Mouse (Mus musculus) yolk sac, embryonic 10.5 days (tissue): ENCODE data around the gene Apol7a.
A peak's percentile ranks its signal among the peaks of the same experiment; 100 is the strongest.

Experiments
- DNase-seq: peaks from one replicate; pipeline ENCODE4 v3.0.0-alpha.2; 2017; ENCODE audit warnings: low spot score

Gene Apol7a

DNA sequence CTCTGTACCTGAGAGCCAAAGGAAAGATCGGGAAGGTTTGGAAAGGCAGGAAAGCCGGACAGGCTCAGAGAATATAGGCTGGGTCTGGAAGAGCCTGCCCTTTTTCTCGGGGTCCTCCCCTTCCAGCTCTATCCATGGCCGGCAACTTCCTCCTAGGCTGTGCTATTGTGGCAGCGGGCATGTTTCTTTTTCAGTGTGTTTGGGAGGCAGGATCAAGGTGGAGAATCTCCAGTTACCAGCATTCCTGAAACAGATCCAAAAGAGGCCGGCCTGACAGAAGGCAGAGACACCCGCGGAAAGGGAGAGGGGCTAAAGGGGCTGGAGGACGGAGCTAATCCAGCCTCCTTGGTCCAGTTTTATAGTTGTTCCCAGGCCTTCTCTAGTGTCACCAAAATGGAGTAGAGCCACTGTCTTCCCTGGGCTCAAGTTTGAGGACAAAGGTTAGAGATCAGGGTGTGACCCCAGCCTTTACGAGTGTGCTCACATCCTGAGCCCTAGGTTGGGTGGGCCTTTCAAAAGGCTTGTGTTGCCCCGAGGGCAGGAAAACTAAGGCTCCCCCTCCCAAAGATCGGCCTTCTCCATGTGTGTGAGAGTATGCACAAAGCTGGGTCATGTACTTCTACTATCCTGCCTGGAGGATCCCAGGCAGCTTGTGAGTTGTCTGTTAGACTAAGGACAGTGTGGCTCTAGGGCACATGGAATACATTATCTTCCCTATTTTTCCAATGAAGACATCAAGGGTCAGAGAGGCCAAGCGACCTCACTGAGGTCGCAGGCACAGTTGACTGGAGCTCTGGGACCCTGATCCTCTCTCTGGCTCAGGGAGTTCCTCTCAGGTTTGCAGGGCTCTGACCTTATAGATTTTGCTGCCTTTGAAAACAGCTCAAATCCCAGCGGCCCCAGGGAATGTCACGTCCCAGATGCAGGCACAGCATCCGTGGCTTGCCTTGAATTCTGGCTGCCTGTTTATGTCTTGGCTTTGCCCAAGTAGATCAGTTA lies 54.5 kb downstream of the Apol7a start:
- DNase-seq, result peak; percentile 50

DNA sequence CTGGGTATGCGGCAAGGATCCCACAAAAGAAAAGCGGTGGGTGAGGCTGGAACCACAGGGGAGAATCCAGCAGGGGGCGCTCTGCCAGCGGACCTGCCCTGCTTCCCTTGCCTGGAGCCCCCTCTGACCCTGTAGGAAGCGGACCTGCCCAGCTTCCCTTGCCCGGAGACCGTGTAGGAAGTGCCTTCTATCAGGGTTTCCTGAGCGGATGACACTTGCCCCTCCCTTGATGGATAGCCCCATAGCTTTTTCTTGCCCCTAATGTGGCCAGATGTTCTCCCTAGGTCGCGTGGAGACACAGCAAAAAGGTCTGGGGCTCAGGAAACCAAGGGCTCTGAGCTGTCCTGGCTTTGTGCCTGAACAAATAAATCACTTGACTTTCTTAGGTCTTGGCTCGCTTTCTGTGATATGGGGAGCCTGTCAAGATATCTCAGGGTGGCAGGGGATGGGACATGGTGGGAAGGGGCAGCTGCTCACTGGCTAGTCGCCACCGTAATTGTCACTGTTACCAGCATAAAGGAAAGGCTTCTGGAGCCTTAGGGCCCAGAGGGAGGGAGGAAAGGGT lies 55.3 kb downstream of the Apol7a start:
- peak; percentile 81 for DNase-seq

DNA sequence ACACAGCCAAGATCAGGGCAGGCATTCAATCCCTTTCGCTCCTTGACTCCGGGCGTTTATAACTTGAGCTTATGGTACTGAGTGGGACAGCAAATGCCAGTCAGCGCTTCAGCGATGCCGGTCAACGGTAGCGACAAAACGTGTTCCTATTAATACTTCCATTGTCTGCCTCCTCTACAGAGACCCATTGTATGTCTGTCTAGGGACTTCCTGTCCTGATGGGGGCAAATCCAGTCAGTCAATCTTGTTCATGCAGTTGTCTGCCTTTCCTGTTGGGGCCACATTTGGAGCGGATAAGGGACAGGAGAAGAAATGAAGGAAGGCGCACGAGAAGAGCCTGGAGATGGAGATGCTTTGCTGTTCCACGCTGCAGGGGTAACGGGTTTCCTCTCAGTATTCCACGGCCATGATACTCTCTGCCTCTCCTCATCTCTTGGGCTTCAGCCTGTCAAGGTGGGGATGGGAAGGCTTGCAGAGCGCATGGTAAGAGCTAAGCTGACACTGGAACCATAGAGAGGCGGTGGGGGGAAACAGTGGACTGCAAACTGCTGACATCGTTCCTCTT lies 55.9 kb downstream of the Apol7a start:
- DNase-seq, result peak; percentile 33

DNA sequence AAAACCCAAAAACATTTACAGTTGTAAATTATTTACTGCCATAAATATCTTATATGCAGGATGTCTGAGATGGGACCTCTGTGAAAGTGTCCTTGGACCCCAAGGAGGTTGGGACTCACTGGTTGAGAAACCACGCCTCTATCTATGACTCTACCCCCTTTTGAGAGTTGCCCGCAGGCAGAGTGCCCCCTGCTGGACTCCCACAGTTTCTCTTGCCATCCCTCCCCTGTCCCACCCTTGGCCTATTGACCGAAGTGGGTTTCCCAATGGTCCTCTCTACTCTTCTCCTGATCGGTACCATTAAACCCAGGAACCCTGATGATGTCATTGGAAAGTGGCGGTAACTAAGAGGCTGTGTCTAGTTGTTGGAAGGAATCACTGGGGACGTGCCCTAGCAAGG lies 56.9 kb downstream of the Apol7a start:
- no peak for DNase-seq

DNA sequence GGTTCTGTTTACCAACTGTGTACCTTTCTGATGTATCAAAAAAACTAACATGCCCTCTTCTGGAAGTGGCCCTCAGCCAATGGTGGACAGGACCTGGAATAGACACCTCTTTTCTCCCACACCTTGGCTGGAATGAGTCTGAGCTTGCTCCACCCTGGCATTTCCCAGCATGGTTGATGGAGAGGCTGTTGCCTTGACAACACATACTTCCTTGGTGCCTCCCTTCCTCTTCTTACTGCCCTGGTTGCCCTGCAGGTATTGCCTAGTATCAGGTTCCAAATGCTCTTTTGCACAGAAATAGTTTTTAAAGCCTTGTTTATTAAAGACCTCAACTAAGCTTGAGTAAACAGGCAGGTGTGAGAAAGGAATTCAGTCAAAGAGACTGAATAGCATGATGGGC lies 58.3 kb downstream of the Apol7a start:
- DNase-seq, result no peak

DNA sequence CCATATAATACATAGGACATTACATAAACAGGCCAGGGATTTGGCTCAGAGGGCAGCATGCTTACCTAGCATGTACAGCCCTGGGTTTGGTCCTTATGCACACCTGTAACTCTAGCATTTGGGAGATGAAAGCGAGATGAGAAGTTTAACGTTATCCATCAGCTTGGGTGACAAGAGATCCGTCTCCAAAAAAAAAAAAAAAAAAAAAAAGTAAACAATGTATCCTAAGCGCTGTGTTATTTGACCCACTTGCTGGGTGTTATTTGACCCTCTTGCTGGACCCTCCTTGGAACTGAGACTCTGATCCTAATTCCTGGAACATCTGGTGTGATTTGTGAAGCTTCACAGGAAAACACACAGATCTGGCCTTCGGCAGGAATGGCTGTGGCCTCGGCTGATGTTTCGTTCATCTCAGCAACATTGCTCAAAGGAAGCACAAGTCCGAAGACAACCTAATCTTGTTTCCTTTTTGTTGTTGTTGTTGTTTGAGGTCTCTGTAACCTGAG lies 59.9 kb downstream of the Apol7a start:
- DNase-seq, result peak; percentile 26

DNA sequence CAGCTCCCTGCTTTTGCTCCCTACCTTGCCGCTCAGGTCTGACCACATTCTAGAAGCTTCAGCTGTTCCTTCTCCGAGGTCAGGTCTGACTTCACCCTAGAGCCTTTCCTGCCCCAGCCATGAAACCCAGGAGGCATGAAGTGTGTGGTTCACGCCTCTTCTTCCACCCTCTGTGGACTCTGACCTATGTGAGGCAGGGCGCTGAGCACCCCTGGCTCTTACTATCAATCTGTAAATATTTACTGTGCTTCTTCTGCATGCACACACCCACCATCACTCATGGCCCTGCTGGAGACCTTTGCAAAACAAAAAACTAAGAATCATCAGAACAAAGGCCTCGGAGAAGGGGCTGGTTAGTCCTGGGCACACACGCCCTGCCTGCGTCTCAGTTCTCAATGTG lies 60.5 kb downstream of the Apol7a start:
- DNase-seq, result peak; percentile 79
